Comparison of ENCODE assay signal across 22 mouse cellular contexts in the genomic region with DNA sequence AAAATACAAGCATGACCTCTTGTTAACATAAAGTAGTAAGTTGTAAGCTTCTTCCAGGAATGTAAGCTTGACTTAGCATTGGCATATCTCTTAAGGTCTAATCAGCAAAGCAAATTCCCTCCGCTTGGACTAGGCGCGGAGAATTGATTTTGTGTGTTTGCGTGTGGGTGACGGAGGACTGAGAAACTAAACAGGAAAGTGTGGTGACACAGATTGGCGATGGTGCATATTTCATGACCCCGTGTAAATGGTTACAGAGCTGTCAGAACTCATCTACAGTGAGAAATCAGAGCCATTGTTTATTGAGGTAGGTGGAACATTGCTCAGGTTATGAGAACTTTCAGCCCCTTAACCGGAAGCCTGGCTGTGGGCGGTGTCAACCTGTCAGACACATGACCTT.
"Had no signal": no experiment of that assay in that cellular context is flagged by ENCODE, and none has a peak within 500 bp of the region (broad histone marks: within the 10 kb centered on the region; RNA-seq: fewer than 3 reads in every experiment).

No protein-coding gene starts in this region.

- H3K4me3 ChIP-seq: limb, embryonic 12.5 days; limb, embryonic 15.5 days; lung, embryonic 15.5 days; megakaryocyte, embryonic 14.5 days; myocyte; neural tube, embryonic 13.5 days had no signal

- H3K9ac ChIP-seq: limb, embryonic 12.5 days; limb, embryonic 15.5 days; liver, embryonic 14.5 days; lung, embryonic 15.5 days; neural tube, embryonic 13.5 days had no signal

- H3K4me2 ChIP-seq: limb, embryonic 12.5 days; limb, embryonic 15.5 days; lung, embryonic 15.5 days; midbrain, embryonic 11.5 days; neural tube, embryonic 13.5 days had no signal

- H3K36me3 ChIP-seq: limb, embryonic 12.5 days; limb, embryonic 15.5 days; lung, embryonic 15.5 days; neural tube, embryonic 13.5 days had no signal

- H3K4me1 ChIP-seq: limb, embryonic 12.5 days; limb, embryonic 15.5 days; lung, embryonic 15.5 days; megakaryocyte, embryonic 14.5 days; neural tube, embryonic 13.5 days had no signal

- H3K27me3 ChIP-seq: limb, embryonic 12.5 days; limb, embryonic 15.5 days; lung, embryonic 15.5 days; megakaryocyte, embryonic 14.5 days; neural tube, embryonic 13.5 days had no signal

- H3K9me3 ChIP-seq: limb, embryonic 12.5 days; limb, embryonic 15.5 days; lung, embryonic 15.5 days; neural tube, embryonic 13.5 days had no signal

- H3K27ac ChIP-seq: limb, embryonic 12.5 days; limb, embryonic 15.5 days; liver, embryonic 14.5 days; lung, embryonic 15.5 days; neural tube, embryonic 13.5 days had no signal

- DNase-seq: kidney, adult 18-20 months; kidney, adult 9 months; kidney, postnatal 14 days; kidney, postnatal 4 days; left cerebral cortex, postnatal 4 days; lung, adult 18-20 months; lung, postnatal 10 days; lung, postnatal 36 days; right cerebral cortex, adult 18-20 months; right cerebral cortex, postnatal 14 days; right cerebral cortex, postnatal 4 days; thymus, postnatal 36 days had no signal

- ATAC-seq: intestine, embryonic 16.5 days; midbrain, embryonic 16.5 days had no signal
